Mouse (Mus musculus) liver, postnatal 0 days (tissue): ENCODE results near the gene Ms4a6c.

Experiments used
- CTCF ChIP-seq: sonication (generic); IDR thresholded peaks from 2 replicates; pipeline ENCODE4 v1.5.1; 2016; ENCODE audit warnings: antibody characterized with exemption, low read depth
- EP300 ChIP-seq: IDR thresholded peaks from 2 replicates; pipeline ENCODE4 v1.6.1; 2016; ENCODE audit warnings: antibody characterized with exemption, low read depth, mild to moderate bottlenecking

DNA sequence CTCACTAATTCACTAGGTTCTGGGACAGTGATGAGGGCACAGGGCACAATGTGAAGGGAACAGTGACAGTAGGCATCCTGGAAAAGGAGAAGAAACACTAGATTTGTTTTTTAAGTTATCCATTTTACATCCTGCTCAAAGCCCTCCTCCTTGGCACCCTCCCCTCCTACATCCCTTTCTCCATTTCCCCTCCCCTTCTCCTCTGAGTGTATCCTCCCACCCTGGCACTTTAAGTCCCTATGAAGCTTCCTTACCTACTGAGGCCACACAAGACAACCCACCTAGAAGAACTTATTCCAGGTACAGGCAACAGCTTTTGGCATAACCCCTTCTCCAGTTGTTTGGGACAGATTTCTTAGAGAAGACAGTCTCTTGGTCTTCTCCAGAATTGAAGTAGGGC is 47.1 kb downstream of the Ms4a6c start, which contains the start of gene Ms4a6b:
- TF ChIP-seq CTCF, result no peak
- TF ChIP-seq EP300, result no peak
